Mouse (Mus musculus) heart, embryonic 12.5 days (tissue): ENCODE data around the gene Ces1f. TPM values are rescaled to one million over a fixed set of nuclear protein-coding genes. Genes with fewer than 3 reads are reported as not detected.

Experiments
- polyA plus RNA-seq: library from polyadenylated mRNA; unstranded; fragments of >200 nt; fragmentation: Nextera tagmentation; extraction: Ambion mirVana; gene quantifications from 2 replicates; pipeline ENCODE4 v1.2.1, GENCODE M21; 2016

The Ces1f gene
- polyA plus RNA-seq, 1 experiment from 2014 or later, result not detected

Other genes starting within 250 kb of the Ces1f start
- not detected in 2 replicates for gene Ces1a, start 231.6 kb downstream of the Ces1f start, polyA plus RNA-seq
- not detected in 2 replicates for gene Ces1b, start 199.7 kb downstream of the Ces1f start, polyA plus RNA-seq
- gene Ces1c, start 148.5 kb downstream of the Ces1f start, polyA plus RNA-seq, result not detected in 2 replicates
- gene Ces1d, start 81.9 kb downstream of the Ces1f start, polyA plus RNA-seq, result 0.24 TPM in 1 of 2 replicates, not detected in the other
- 0.20 TPM in 1 of 2 replicates, not detected in the other for gene Ces1e, start 50.1 kb downstream of the Ces1f start, polyA plus RNA-seq
- gene Ces1g, start 57.6 kb upstream of the Ces1f start, polyA plus RNA-seq, result not detected in 2 replicates
- not detected in 2 replicates for gene Ces1h, start 100.0 kb upstream of the Ces1f start, polyA plus RNA-seq